Mouse (Mus musculus): Measurements from ENCODE around the gene Ptger4. TPM values are rescaled to one million over a fixed set of nuclear protein-coding genes. Genes with fewer than 3 reads are reported as not detected.

The Ptger4 gene
- polyA plus RNA-seq (2016; fragmentation: Nextera tagmentation; extraction: Ambion mirVana), result 0.90 and 1.8 TPM in 2 replicates

GRCm38 (mm10) chr15:5243959-5244905, at the start of gene Ptger4:
Ptger4 (minus strand) TSS chr15:5244187.
- Histone ChIP-seq H3K27ac (no peak within 1 kb of the TSS), H3K4me1 (peaks cover 32% of the 10 kb centered on the region), H3K27me3 (ENCODE audit: insufficient read depth, poor library complexity, severe bottlenecking) (peaks cover 43% of the 10 kb centered on the region), H3K9me3 (no peaks in the 10 kb centered on the region), H3K36me3 (no peaks in the 10 kb centered on the region), H3K4me3 (peak within 1 kb of the TSS; percentile 77)
- peak; percentile 94 for DNase-seq (ENCODE audit: low spot score)
- WGBS, result 2% methylated on average over 61 of the region's 61 CpGs

GRCm38 (mm10) chr15:5288412-5288811, 44.4 kb upstream of the Ptger4 start:
- no peaks in the 10 kb centered on the region for H3K9me3 ChIP-seq
- no peaks in the 10 kb centered on the region for H3K4me1 ChIP-seq
- WGBS, result 77% methylated on average over 8 of the region's 8 CpGs
- no peak overlapping the region for H3K4me3 ChIP-seq
- no peaks in the 10 kb centered on the region for H3K27me3 ChIP-seq (ENCODE audit: insufficient read depth, poor library complexity, severe bottlenecking)
- no peaks in the 10 kb centered on the region for H3K36me3 ChIP-seq
- H3K27ac ChIP-seq, result no peak overlapping the region
- DNase-seq (ENCODE audit: low spot score), result no peak

DNA sequence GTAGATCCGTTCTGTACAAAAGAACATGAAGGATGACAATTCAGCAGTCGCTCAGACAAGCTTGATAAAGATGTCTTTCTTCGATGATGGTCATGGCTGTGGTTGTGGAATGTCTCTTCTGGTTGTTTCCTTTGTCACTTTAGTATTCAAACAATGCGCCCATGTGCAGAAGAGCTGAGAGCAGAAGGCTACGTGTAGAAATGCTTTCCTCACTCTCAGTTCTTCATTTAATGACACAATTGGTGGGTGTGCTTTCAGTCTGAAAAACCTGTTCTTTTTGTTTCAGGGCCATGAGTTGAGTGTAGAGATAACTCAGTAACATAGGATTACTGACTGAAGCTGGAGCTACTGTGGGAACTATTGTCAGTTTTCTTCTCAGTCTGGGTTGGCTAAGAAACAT, 43.1 kb upstream of the Ptger4 start:
- no peak for DNase-seq (ENCODE audit: low spot score)
- no peaks in the 10 kb centered on the region for H3K36me3 ChIP-seq
- H3K4me1 ChIP-seq, result no peaks in the 10 kb centered on the region
- no peaks in the 10 kb centered on the region for H3K9me3 ChIP-seq
- no peak overlapping the region for H3K4me3 ChIP-seq
- no peaks in the 10 kb centered on the region for H3K27me3 ChIP-seq (ENCODE audit: insufficient read depth, poor library complexity, severe bottlenecking)
- WGBS, result 81% methylated on average over 5 of the region's 5 CpGs
- H3K27ac ChIP-seq, result no peak overlapping the region

DNA sequence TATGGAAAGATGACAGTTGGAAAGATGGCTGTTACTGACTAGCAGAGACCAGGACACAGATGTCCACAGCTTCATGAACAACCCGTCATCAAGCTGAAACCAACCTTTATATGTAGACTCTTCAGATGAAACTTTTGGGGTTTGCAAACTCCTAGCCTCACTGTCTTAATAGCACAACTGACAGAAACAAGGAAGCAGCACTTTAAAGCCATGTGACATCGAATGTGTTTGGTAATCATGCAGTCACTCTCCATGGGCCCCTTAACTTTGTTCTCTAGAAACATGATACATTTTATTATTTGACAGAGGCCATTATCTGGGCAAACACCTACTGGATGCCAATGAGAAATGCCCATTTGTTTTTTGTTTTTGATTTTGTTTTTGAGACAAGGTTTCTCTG, 37.3 kb upstream of the Ptger4 start:
- WGBS, result 84% methylated on average over 2 of the region's 2 CpGs

DNA sequence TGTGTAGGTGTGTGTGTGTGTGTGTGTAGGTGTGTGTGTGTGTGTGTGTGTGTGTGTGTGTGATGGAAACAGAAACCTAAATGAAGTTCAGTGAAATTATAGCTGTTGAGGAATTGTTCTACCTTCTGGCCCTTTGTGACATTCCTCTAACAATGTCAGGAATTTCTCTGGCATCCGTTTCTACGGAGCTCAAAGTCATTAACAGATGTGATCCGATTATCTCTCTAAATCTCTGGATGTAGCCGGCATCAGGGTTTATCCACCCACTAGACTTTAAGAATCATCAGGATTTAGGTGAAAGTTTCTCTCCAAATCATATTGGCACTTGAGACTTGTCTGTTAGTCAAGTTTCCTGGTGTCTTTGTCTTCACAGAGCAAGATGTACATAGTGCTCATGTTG, 35.8 kb upstream of the Ptger4 start:
- Histone ChIP-seq H3K4me3 (no peak overlapping the region), H3K9me3 (no peaks in the 10 kb centered on the region), H3K4me1 (no peaks in the 10 kb centered on the region), H3K36me3 (no peaks in the 10 kb centered on the region), H3K27ac (no peak overlapping the region), H3K27me3 (ENCODE audit: insufficient read depth, poor library complexity, severe bottlenecking) (no peaks in the 10 kb centered on the region)
- no peak for DNase-seq (ENCODE audit: low spot score)
- WGBS, result 59% methylated on average over 4 of the region's 4 CpGs

More for the DNA sequence above, 37.3 kb upstream of the Ptger4 start:
- DNase-seq (ENCODE audit: low spot score), result no peak
- Histone ChIP-seq H3K4me3 (no peak overlapping the region), H3K9me3 (no peaks in the 10 kb centered on the region), H3K27ac (no peak overlapping the region), H3K27me3 (ENCODE audit: insufficient read depth, poor library complexity, severe bottlenecking) (no peaks in the 10 kb centered on the region), H3K36me3 (no peaks in the 10 kb centered on the region), H3K4me1 (no peaks in the 10 kb centered on the region)

DNA sequence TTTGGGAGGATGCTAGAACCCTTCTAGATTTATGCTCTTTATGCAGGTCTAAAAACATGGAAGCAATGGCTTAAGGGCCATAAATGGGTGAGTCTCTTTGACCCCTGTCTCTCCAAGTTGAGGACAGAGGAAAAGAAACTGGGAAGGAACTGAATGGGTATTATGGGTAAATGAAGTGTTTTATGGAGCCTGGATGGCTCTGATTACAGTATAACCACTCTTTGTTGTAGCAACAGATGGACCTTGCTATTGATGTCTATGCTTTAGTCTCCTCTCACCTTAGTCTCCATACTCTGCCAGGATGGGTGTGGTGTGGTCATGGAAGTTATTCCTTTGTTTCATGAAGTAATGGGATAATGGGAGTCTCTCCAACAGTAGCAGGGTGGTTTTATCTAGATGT, 34.5 kb upstream of the Ptger4 start:
- Histone ChIP-seq H3K27me3 (ENCODE audit: insufficient read depth, poor library complexity, severe bottlenecking) (no peaks in the 10 kb centered on the region), H3K27ac (no peak overlapping the region), H3K4me1 (no peaks in the 10 kb centered on the region), H3K9me3 (no peaks in the 10 kb centered on the region), H3K4me3 (no peak overlapping the region), H3K36me3 (no peaks in the 10 kb centered on the region)
- no peak for DNase-seq (ENCODE audit: low spot score)

- no peaks in the 10 kb centered on the region for H3K27me3 ChIP-seq (ENCODE audit: insufficient read depth, poor library complexity, severe bottlenecking)
- H3K9me3 ChIP-seq, result no peaks in the 10 kb centered on the region
- H3K36me3 ChIP-seq, result no peaks in the 10 kb centered on the region
- no peak for DNase-seq (ENCODE audit: low spot score)
- 80% methylated on average over 1 of the region's 1 CpGs for WGBS
- H3K27ac ChIP-seq, result no peak overlapping the region
- H3K4me1 ChIP-seq, result no peaks in the 10 kb centered on the region
- H3K4me3 ChIP-seq, result no peak overlapping the region
Observed at GRCm38 (mm10) chr15:5273981-5274380, 30.0 kb upstream of the Ptger4 start.

GRCm38 (mm10) chr15:5266095-5266494, 22.1 kb upstream of the Ptger4 start:
- Histone ChIP-seq H3K27ac (no peak overlapping the region), H3K9me3 (no peaks in the 10 kb centered on the region), H3K4me1 (no peaks in the 10 kb centered on the region), H3K36me3 (no peaks in the 10 kb centered on the region), H3K4me3 (no peak overlapping the region), H3K27me3 (ENCODE audit: insufficient read depth, poor library complexity, severe bottlenecking) (no peaks in the 10 kb centered on the region)
- 78% methylated on average over 3 of the region's 3 CpGs for WGBS
- no peak for DNase-seq (ENCODE audit: low spot score)

- Histone ChIP-seq H3K27ac (no peak overlapping the region), H3K36me3 (no peaks in the 10 kb centered on the region)
- WGBS, result 85% methylated on average over 10 of the region's 10 CpGs
Observed at GRCm38 (mm10) chr15:5262874-5263504, 19.0 kb upstream of the Ptger4 start.

GRCm38 (mm10) chr15:5262095-5262667, 18.2 kb upstream of the Ptger4 start:
- Histone ChIP-seq H3K27me3 (ENCODE audit: insufficient read depth, poor library complexity, severe bottlenecking) (no peaks in the 10 kb centered on the region), H3K4me3 (no peak overlapping the region), H3K9me3 (no peaks in the 10 kb centered on the region), H3K36me3 (no peaks in the 10 kb centered on the region), H3K4me1 (no peaks in the 10 kb centered on the region), H3K27ac (no peak overlapping the region)
- DNase-seq (ENCODE audit: low spot score), result no peak
- 85% methylated on average over 13 of the region's 13 CpGs for WGBS

More at GRCm38 (mm10) chr15:5262874-5263504, 19.0 kb upstream of the Ptger4 start:
- Histone ChIP-seq H3K27me3 (ENCODE audit: insufficient read depth, poor library complexity, severe bottlenecking) (no peaks in the 10 kb centered on the region), H3K9me3 (no peaks in the 10 kb centered on the region), H3K4me3 (no peak overlapping the region), H3K4me1 (no peaks in the 10 kb centered on the region)
- DNase-seq (ENCODE audit: low spot score), result no peak

GRCm38 (mm10) chr15:5261004-5261403, 17.0 kb upstream of the Ptger4 start:
- Histone ChIP-seq H3K27me3 (ENCODE audit: insufficient read depth, poor library complexity, severe bottlenecking) (no peaks in the 10 kb centered on the region), H3K4me3 (no peak overlapping the region), H3K4me1 (no peaks in the 10 kb centered on the region), H3K36me3 (no peaks in the 10 kb centered on the region), H3K9me3 (no peaks in the 10 kb centered on the region), H3K27ac (no peak overlapping the region)
- DNase-seq (ENCODE audit: low spot score), result no peak
- WGBS, result 71% methylated on average over 3 of the region's 3 CpGs

DNA sequence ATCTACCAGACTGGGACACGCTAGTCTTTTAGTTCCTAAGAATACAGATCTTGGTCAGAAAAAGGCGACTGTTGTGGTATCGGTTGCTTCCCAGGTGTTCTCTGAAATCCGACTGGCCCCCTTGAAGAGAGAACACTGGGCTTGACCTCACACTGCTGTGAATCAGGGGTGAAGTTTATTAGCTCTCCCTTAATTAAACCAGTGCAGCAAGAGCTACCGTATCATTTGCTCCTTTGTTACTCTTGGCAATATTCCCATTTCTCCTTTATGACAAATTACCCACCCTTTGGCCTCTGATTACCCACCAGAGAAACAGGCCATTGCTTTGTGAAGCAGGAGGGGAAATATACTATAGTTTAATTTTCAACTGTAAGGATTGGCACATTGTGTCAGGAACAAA, 16.2 kb upstream of the Ptger4 start:
- H3K27me3 ChIP-seq (ENCODE audit: insufficient read depth, poor library complexity, severe bottlenecking), result no peaks in the 10 kb centered on the region
- no peaks in the 10 kb centered on the region for H3K4me1 ChIP-seq
- H3K36me3 ChIP-seq, result no peaks in the 10 kb centered on the region
- WGBS, result 77% methylated on average over 5 of the region's 5 CpGs
- H3K27ac ChIP-seq, result no peak overlapping the region
- DNase-seq (ENCODE audit: low spot score), result no peak
- H3K9me3 ChIP-seq, result no peaks in the 10 kb centered on the region
- no peak overlapping the region for H3K4me3 ChIP-seq

GRCm38 (mm10) chr15:5250182-5250581, 6.2 kb upstream of the Ptger4 start:
- 78% methylated on average over 4 of the region's 4 CpGs for WGBS
- no peaks in the 10 kb centered on the region for H3K36me3 ChIP-seq
- no peak overlapping the region for H3K4me3 ChIP-seq
- no peaks in the 10 kb centered on the region for H3K4me1 ChIP-seq
- H3K27me3 ChIP-seq (ENCODE audit: insufficient read depth, poor library complexity, severe bottlenecking), result 0 out of 2 replicates have a peak, but pooled peaks cover 4% of the 10 kb centered on the region
- no peak overlapping the region for H3K27ac ChIP-seq
- no peak for DNase-seq (ENCODE audit: low spot score)
- no peaks in the 10 kb centered on the region for H3K9me3 ChIP-seq

Data from heart, embryonic 10.5 days (tissue).